Mouse (Mus musculus): Measurements from ENCODE around the gene Parp11. TPM values are rescaled to one million over a fixed set of nuclear protein-coding genes. Genes with fewer than 3 reads are reported as not detected.

Parp11 gene
- polyA plus RNA-seq, 1 experiment = 25.4 TPM

DNA sequence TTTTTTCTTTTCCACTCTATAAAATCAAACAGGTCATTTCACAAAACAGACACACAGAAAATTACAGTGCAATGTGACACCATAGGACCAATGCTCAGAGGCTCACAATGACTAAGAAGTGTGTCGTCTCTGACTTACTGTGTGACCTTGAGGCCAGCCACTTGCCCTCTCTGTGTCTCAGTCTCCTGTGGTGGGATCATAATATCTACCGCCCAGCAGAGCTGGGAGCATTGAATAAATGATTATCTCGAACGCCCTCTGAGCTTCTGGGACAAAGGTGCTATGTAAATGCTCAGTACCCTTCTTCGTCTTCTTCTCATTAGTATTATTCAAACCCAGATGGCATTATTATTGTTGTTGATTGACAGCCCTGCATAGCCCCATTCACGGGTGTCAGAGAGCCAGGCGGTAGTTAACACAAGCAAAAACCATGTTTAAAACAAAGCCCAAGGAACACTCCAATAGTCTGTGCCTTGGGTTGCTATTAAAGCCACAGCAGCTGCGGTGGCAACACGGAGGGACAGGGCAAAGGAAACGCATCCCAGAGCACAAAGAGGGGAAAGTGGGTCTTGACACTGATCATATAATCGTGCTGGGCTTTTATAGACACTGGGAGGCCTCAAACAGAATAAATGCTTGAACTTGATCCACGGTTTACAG is 29.0 kb upstream of the Parp11 start:
- TF ChIP-seq EP300 (IDR thresholded peaks at IDR 0.05; ENCODE audit: insufficient read depth, low read depth, low read length) (no peak), POLR2A (IDR thresholded peaks at IDR 0.05; ENCODE audit: insufficient read depth, low read length) (no peak), CTCF (IDR thresholded peaks at IDR 0.05; ENCODE audit: low read depth, low read length) (no peak)
- Histone ChIP-seq H3K4me1 (ENCODE audit: control insufficient read depth, insufficient read depth, low read length) (no peaks in the 10 kb centered on the region), H3K9me3 (replicated peaks; ENCODE audit: control insufficient read depth, insufficient read depth, low read length, poor library complexity, severe bottlenecking) (no peaks in the 10 kb centered on the region), H3K27me3 (ENCODE audit: control insufficient read depth, insufficient read depth, low read length, poor library complexity, severe bottlenecking) (no peaks in the 10 kb centered on the region), H3K36me3 (ENCODE audit: control insufficient read depth, insufficient read depth, low read length, poor library complexity, severe bottlenecking) (no peaks in the 10 kb centered on the region), H3K9ac (ENCODE audit: low read depth, poor library complexity, severe bottlenecking) (no peak overlapping the region), H3K4me3 (ENCODE audit: low read depth, low read length) (no peak overlapping the region), H3K27ac (ENCODE audit: insufficient read depth, low read length) (no peak overlapping the region)

DNA sequence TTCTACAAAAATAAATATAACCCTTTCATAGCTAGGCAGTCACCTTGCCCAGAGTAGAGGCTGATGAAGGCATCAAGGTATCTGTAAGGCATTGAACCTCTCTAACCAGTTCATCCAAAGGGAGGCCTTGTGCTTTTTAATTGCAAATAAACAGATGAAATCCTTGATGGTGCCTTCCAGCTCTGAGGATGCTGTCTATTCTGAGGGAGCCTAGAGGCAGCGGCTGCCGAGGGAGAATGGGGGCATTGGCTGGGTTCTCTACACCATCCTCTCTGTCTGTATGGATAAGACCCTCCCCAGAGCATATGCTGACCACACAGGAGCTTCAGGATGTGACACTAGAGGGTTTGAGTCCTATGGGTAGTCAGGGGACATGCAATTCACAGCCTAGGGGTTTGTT is 28.3 kb upstream of the Parp11 start:
- H3K9me3 ChIP-seq (replicated peaks; ENCODE audit: control insufficient read depth, insufficient read depth, low read length, poor library complexity, severe bottlenecking) = no peaks in the 10 kb centered on the region
- H3K4me3 ChIP-seq (ENCODE audit: low read depth, low read length) = no peak overlapping the region
- no peaks in the 10 kb centered on the region for H3K36me3 ChIP-seq (ENCODE audit: control insufficient read depth, insufficient read depth, low read length, poor library complexity, severe bottlenecking)
- no peaks in the 10 kb centered on the region for H3K27me3 ChIP-seq (ENCODE audit: control insufficient read depth, insufficient read depth, low read length, poor library complexity, severe bottlenecking)
- H3K9ac ChIP-seq (ENCODE audit: low read depth, poor library complexity, severe bottlenecking) = no peak overlapping the region
- H3K4me1 ChIP-seq (ENCODE audit: control insufficient read depth, insufficient read depth, low read length) = no peaks in the 10 kb centered on the region
- no peak for TF ChIP-seq EP300 (IDR thresholded peaks at IDR 0.05; ENCODE audit: insufficient read depth, low read depth, low read length)
- TF ChIP-seq CTCF (IDR thresholded peaks at IDR 0.05; ENCODE audit: low read depth, low read length) = no peak
- TF ChIP-seq POLR2A (IDR thresholded peaks at IDR 0.05; ENCODE audit: insufficient read depth, low read length) = no peak
- H3K27ac ChIP-seq (ENCODE audit: insufficient read depth, low read length) = no peak overlapping the region

DNA sequence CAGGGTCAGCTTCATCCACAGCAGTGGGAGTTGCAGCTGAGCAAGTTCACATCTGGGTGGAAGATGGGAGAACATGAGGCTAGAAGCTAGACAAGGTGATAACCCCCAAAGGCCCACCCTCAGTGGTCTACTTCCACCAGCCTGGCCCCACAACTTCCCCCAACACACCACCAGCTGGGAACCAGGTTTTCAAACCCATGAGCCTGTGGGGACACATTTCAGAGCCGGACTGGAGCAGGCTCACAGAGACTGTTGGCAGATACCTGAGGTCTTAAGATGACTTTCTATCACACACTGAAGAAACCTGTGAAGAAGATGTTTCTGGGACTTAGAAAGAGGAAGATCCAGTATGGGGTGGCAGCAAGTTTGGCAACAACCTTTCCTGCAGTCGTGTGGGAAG is 26.5 kb upstream of the Parp11 start:
- Histone ChIP-seq H3K27me3 (ENCODE audit: control insufficient read depth, insufficient read depth, low read length, poor library complexity, severe bottlenecking) (no peaks in the 10 kb centered on the region), H3K36me3 (ENCODE audit: control insufficient read depth, insufficient read depth, low read length, poor library complexity, severe bottlenecking) (no peaks in the 10 kb centered on the region), H3K4me3 (ENCODE audit: low read depth, low read length) (no peak overlapping the region), H3K4me1 (ENCODE audit: control insufficient read depth, insufficient read depth, low read length) (no peaks in the 10 kb centered on the region), H3K9ac (ENCODE audit: low read depth, poor library complexity, severe bottlenecking) (no peak overlapping the region), H3K27ac (ENCODE audit: insufficient read depth, low read length) (no peak overlapping the region), H3K9me3 (replicated peaks; ENCODE audit: control insufficient read depth, insufficient read depth, low read length, poor library complexity, severe bottlenecking) (no peaks in the 10 kb centered on the region)
- TF ChIP-seq EP300 (IDR thresholded peaks at IDR 0.05; ENCODE audit: insufficient read depth, low read depth, low read length) = no peak
- no peak for TF ChIP-seq CTCF (IDR thresholded peaks at IDR 0.05; ENCODE audit: low read depth, low read length)
- no peak for TF ChIP-seq POLR2A (IDR thresholded peaks at IDR 0.05; ENCODE audit: insufficient read depth, low read length)

DNA sequence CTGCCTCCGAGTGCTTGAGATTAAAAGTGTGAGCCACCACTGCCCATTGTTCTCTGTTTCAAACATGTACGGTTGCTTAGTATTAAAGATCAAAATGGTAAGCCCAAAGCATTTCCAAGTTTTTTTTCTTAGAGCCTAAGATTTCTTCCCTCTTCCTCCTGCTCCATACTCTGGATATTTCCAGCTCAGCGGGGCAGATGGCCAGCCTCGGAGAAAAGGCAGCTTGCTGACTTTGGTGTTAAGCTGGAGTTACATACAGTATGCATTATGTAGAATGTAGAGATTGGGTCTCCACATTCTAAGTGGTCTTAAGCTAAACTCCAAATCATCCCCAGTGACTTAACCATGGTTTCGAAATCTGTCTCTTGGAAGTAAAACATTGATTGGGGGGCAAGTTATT is 21.5 kb upstream of the Parp11 start:
- H3K27ac ChIP-seq (ENCODE audit: insufficient read depth, low read length) = no peak overlapping the region

DNA sequence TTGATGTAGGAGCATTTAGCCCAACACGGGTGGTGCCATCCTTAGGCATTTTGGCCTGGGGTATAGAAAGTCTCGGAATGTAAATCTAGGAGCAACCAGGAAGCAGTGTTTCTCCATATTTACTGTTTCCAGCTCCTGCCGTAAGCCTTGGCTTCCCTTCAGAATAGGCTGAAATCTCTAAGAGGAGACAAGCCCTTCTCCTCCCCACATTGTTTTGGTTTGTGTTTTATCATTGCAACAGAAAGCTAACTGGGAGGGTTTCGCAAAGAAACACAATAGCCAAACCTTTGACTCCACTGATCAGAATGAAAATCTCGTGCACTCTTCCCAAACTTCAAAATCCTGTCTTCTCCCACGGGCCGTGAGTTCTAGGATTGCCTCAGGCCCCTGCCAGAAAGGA is 15.9 kb upstream of the Parp11 start:
- H3K4me3 ChIP-seq (ENCODE audit: low read depth, low read length) = no peak overlapping the region
- TF ChIP-seq EP300 (IDR thresholded peaks at IDR 0.05; ENCODE audit: insufficient read depth, low read depth, low read length) (no peak), CTCF (IDR thresholded peaks at IDR 0.05; ENCODE audit: low read depth, low read length) (no peak), POLR2A (IDR thresholded peaks at IDR 0.05; ENCODE audit: insufficient read depth, low read length) (no peak)
- no peak overlapping the region for H3K9ac ChIP-seq (ENCODE audit: low read depth, poor library complexity, severe bottlenecking)
- H3K27ac ChIP-seq (ENCODE audit: insufficient read depth, low read length) = no peak overlapping the region
- H3K27me3 ChIP-seq (ENCODE audit: control insufficient read depth, insufficient read depth, low read length, poor library complexity, severe bottlenecking) = no peaks in the 10 kb centered on the region
- no peaks in the 10 kb centered on the region for H3K9me3 ChIP-seq (replicated peaks; ENCODE audit: control insufficient read depth, insufficient read depth, low read length, poor library complexity, severe bottlenecking)
- H3K4me1 ChIP-seq (ENCODE audit: control insufficient read depth, insufficient read depth, low read length) = no peaks in the 10 kb centered on the region
- H3K36me3 ChIP-seq (ENCODE audit: control insufficient read depth, insufficient read depth, low read length, poor library complexity, severe bottlenecking) = no peaks in the 10 kb centered on the region

More for the DNA sequence above, 21.5 kb upstream of the Parp11 start:
- no peak overlapping the region for H3K4me3 ChIP-seq (ENCODE audit: low read depth, low read length)
- H3K9me3 ChIP-seq (replicated peaks; ENCODE audit: control insufficient read depth, insufficient read depth, low read length, poor library complexity, severe bottlenecking) = no peaks in the 10 kb centered on the region
- no peaks in the 10 kb centered on the region for H3K36me3 ChIP-seq (ENCODE audit: control insufficient read depth, insufficient read depth, low read length, poor library complexity, severe bottlenecking)
- H3K4me1 ChIP-seq (ENCODE audit: control insufficient read depth, insufficient read depth, low read length) = no peaks in the 10 kb centered on the region
- H3K27me3 ChIP-seq (ENCODE audit: control insufficient read depth, insufficient read depth, low read length, poor library complexity, severe bottlenecking) = no peaks in the 10 kb centered on the region
- TF ChIP-seq EP300 (IDR thresholded peaks at IDR 0.05; ENCODE audit: insufficient read depth, low read depth, low read length) = no peak
- TF ChIP-seq CTCF (IDR thresholded peaks at IDR 0.05; ENCODE audit: low read depth, low read length) = no peak
- no peak for TF ChIP-seq POLR2A (IDR thresholded peaks at IDR 0.05; ENCODE audit: insufficient read depth, low read length)
- H3K9ac ChIP-seq (ENCODE audit: low read depth, poor library complexity, severe bottlenecking) = no peak overlapping the region

DNA sequence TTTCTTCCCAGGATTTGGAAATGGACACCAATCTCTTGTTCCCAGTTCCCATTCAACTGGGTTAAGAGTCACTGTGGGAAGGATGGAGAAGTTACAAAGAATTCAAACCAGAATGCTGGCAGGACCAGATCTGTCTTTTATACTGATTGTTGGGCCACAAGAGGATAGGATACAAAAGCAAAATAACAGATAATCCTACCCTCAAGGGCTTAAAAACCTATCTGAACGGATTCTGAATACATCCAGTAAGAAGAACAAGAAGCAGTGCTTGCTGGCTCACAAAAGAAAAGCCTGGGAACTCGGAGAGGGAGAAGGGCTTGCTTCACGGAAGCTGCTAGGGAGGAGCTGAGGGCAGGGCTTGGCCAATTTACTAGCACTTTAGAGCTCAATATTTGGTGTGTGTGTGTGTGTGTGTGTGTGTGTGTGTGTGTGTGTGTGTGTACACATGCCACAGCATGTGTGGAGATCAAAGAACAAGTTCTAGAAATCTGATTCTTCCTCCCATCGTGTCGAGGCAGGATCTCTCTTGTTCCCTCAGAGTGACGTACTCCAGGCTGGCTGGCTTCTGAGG is 15.4 kb upstream of the Parp11 start:
- H3K4me3 ChIP-seq (ENCODE audit: low read depth, low read length) = no peak overlapping the region

More for the DNA sequence above, 15.4 kb upstream of the Parp11 start:
- Histone ChIP-seq H3K36me3 (ENCODE audit: control insufficient read depth, insufficient read depth, low read length, poor library complexity, severe bottlenecking) (no peaks in the 10 kb centered on the region), H3K9me3 (replicated peaks; ENCODE audit: control insufficient read depth, insufficient read depth, low read length, poor library complexity, severe bottlenecking) (no peaks in the 10 kb centered on the region), H3K27ac (ENCODE audit: insufficient read depth, low read length) (no peak overlapping the region), H3K27me3 (ENCODE audit: control insufficient read depth, insufficient read depth, low read length, poor library complexity, severe bottlenecking) (no peaks in the 10 kb centered on the region), H3K4me1 (ENCODE audit: control insufficient read depth, insufficient read depth, low read length) (no peaks in the 10 kb centered on the region), H3K9ac (ENCODE audit: low read depth, poor library complexity, severe bottlenecking) (no peak overlapping the region)
- TF ChIP-seq CTCF (IDR thresholded peaks at IDR 0.05; ENCODE audit: low read depth, low read length) = no peak
- TF ChIP-seq EP300 (IDR thresholded peaks at IDR 0.05; ENCODE audit: insufficient read depth, low read depth, low read length) = no peak
- no peak for TF ChIP-seq POLR2A (IDR thresholded peaks at IDR 0.05; ENCODE audit: insufficient read depth, low read length)

All from ES-Bruce4 (cell line).